Mouse (Mus musculus): Measurements from ENCODE around the gene Cdh18.

DNA sequence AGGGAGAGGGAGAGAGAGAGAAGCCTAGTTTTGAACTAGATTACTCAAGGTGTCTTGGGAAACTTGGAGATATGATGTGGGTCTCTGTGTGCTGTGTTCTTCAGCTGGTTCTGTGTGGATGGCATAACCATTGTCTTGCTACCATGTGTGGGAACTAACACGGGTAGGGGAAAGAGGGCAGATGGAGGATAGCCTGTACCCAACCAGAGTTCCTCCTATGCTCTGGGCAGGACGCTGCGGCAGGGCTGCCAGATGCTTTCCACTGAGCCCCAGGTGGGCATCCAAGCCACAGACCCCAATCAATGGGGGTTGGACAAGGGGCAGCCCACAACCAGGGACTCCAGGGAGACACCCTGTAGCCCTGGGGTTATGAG is 29.8 kb downstream of the Cdh18 start:
- TF ChIP-seq CTCF (IDR thresholded peaks at IDR 0.05; ENCODE audit: control insufficient read depth, insufficient read depth, low read length) = no peak
- no peak for TF ChIP-seq POLR2A (IDR thresholded peaks at IDR 0.05; ENCODE audit: borderline replicate concordance, control insufficient read depth, low read depth, low read length)
